Mouse (Mus musculus): Measurements from ENCODE around the gene Gm45618. TPM values are rescaled to one million over a fixed set of nuclear protein-coding genes. Genes with fewer than 3 reads are reported as not detected.

Gm45618 gene
- total RNA-seq, 2 experiments from 2014 or later: not detected

DNA sequence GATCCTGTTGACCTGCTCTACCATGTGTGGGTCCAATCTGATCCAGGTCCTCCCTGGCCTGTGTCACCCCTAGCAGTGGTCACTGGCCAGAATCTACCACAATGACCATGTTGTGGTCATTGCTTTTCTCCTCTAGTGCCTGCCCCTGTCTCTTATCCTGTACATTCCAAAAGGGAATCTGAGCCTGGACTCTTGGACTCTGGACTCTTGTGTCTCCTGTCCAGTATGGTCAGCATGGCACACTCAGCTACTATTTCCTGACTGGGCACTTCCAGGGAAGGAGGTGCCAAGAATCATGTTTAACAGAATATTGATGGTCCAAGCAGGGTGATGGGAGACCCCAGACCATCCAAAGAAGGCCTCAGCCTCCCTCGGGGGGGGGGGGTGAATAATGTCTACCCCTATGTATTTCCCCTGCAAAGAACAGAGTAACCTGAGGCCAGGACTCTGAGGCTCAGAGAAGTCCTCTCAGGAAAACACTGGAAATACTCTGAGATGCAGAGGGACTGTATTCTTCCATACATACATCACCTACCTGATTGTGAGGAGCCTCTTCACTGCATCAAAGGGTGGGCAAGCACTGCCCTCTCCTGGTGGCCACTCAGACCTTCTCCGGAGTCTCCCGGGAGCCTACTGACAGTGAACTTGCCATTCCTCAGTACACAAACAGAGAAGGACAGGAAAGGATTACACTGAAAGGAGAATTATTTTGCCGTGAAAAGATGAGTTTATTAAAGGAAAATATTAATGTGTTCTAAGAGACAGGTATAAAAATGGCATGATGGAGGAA is 13.9 kb upstream of the Gm45618 start:
- intact Hi-C loops (cut with DNase I): no loop called here
- peak; percentile 25; the same call in 1 of the 2 replicates for TF ChIP-seq CTCF (IDR thresholded peaks at IDR 0.05)
- no peak for DNase-seq
- Histone ChIP-seq H3K4me3 (no peak overlapping the region), H3K27ac (no peak overlapping the region)

DNA sequence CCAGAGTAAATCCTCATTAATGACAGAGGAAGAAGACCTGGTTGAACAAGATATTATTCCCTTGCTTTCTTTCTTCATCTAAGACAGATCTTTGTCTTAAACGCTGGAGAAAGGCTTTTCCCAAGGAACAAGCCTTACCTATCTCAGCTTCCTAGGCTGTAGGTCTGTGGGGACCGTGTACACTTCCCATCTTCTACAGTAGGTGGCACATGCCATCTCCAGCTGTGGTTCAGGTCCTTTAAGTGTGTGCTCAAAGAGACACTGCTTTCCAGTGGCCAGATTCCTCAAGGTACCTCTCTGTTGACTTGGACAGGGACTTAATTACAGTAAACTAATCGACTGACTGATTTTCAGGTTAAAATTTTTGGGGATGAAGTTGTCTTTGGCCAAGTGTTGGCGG is 8.3 kb upstream of the Gm45618 start:
- Histone ChIP-seq H3K27ac (no peak overlapping the region), H3K4me3 (no peak overlapping the region)
- no peak for DNase-seq
- intact Hi-C loops (cut with DNase I): no loop called here
- no peak for TF ChIP-seq CTCF (IDR thresholded peaks at IDR 0.05)

DNA sequence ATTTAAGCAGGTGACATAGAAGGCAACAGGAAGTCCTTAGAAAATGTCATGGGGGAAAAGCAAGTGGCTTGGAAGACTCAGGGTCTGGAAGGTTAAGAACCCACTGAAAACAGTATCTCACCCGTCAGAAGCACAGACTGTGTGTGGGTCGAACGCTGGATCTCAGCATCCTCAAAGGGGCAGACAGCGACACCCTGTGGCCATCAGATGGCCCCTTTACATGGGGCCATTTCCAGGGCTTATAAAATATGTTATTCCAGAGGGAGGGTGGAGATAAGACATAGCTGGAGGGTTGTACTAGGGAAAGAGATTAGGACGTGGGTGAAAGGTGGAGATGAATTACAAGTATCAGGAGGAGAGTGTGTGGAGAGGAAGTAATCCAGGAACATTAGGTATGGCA is 897 bp downstream of the Gm45618 start:
- Histone ChIP-seq H3K27ac (no peak overlapping the region), H3K4me3 (no peak overlapping the region)
- TF ChIP-seq CTCF (IDR thresholded peaks at IDR 0.05): peak; percentile 69
- DNase-seq: peak; percentile 39
- intact Hi-C loops (cut with DNase I): no loop called here

DNA sequence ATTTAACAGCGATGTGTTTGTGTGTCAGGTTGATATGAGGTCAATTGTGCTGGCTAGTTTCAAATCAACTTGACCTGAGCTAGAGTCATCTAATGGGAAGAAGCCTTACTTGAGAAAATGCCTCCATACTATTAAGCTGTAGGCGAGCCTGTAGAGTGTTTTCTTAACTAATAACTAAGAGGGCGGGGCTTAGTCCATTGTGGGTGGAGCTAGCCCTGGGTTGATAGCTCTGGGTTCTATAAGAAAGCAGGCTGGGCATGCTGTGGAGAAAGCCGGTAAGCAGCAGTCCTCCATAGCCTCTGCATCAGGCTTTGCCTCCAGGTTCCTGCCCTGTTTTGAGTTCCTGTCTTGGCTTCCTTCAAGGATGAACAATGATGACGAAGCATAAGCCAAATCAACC is 15.8 kb downstream of the Gm45618 start:
- intact Hi-C loops (cut with DNase I): no loop called here

DNA sequence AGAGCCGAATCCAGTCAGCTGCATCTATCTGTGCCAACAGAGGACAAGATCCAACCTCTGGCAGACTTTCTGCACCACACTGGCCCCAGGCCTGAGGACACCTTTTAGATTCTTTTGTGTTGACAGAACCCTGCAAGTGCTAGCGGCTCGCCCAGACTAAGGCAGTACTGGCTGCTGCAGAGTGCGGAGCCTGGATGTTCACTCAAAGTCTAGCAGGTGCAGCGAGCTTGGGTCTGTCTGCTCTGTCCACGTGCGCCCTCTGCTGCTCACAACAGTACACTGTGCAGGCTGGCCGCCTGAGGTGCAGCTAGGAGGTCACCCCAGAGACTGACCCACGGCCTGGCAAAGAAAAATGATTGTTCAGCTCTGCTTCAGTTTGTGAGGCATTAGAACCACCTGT is 22.8 kb downstream of the Gm45618 start:
- no peak overlapping the region for H3K4me3 ChIP-seq
- TF ChIP-seq CTCF (IDR thresholded peaks at IDR 0.05): peak; percentile 99
- DNase-seq: peak; percentile 89
- intact Hi-C loops (cut with DNase I): loop anchor here (1.0 to 10.0 kb wide), 5 partner anchors 26 to 193 kb away; partner anchors contain the start of gene Mob2
- H3K27ac ChIP-seq: no peak overlapping the region

More for the DNA sequence above, 15.8 kb downstream of the Gm45618 start:
- no peak overlapping the region for H3K4me3 ChIP-seq
- TF ChIP-seq CTCF (IDR thresholded peaks at IDR 0.05): no peak
- no peak overlapping the region for H3K27ac ChIP-seq
- DNase-seq: no peak

DNA sequence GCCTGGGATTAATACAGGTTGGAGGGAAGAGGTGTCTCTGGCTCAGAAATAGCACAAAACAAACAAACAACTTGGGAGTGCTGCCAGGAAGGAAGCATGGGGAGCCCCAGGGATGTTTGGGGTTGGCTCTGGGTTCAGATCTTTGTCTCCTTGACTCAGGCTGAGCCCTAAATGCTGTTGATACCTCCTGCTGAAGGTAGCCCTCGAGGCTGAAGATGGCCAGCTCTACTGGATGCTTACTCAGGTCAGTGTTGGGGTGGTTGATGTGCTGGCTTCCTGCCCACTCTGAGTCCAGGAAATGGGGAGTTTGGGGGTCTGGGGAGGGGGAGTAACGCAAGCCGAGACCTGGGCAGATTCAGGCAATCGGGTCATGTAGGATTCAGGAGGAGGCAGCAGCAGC is 23.8 kb downstream of the Gm45618 start:
- H3K4me3 ChIP-seq: no peak overlapping the region
- TF ChIP-seq CTCF (IDR thresholded peaks at IDR 0.05): no peak
- intact Hi-C loops (cut with DNase I): loop anchor here (1.0 to 10.0 kb wide), 5 partner anchors 25 to 192 kb away; partner anchors contain the start of gene Mob2
- DNase-seq: no peak
- no peak overlapping the region for H3K27ac ChIP-seq

DNA sequence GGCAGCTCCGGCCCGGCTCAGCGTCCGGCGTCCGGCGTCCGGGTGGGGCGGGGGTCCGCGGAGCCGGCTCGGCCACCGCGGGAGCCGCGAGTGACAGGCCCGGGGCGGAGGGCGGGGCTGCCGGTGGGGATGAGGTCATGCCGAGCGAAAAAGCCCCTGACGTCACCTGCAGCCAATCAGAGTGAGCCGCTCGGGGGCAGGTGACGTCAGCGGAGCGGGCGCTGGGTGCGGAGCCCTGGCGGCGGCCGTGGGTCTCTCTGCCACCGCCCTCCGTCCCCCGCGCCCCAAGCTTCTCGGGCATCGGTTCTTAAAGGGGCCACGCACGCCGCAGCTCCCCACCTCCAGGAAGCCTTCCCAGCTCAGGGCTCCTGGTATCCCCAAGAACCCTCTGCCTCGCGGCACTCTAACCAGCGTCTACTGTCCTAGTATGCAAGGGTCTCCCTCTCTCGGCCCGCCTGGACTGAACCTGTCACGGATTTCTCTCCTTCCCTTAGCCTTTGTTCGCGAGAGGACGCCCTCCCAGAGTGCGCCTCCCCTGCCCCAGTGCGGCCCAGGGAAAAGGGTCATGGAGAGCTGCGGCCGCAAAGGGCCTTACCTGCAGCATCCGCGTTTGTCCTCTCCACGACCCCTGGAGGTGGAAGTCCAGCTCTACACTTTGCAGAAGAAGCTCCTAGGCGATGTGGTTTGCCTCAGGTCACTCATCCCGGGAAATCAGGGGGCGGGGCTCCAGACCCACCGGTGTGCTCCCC is 25.2 kb downstream of the Gm45618 start, which contains the start of gene Dusp8:
TSS of gene Dusp8 (minus strand) at position 661 of the 749 bp plus-strand sequence.
- TF ChIP-seq CTCF (IDR thresholded peaks at IDR 0.05): peak; percentile 37
- DNase-seq: peak; percentile 97
- intact Hi-C loops (cut with DNase I): loop anchor here (5.0 to 10.0 kb wide), 3 partner anchors 33 to 191 kb away; partner anchors contain the start of gene Mob2
- Histone ChIP-seq H3K4me3 (peak within 1 kb of the TSS; percentile 96), H3K27ac (peak within 1 kb of the TSS; percentile 97)

DNA sequence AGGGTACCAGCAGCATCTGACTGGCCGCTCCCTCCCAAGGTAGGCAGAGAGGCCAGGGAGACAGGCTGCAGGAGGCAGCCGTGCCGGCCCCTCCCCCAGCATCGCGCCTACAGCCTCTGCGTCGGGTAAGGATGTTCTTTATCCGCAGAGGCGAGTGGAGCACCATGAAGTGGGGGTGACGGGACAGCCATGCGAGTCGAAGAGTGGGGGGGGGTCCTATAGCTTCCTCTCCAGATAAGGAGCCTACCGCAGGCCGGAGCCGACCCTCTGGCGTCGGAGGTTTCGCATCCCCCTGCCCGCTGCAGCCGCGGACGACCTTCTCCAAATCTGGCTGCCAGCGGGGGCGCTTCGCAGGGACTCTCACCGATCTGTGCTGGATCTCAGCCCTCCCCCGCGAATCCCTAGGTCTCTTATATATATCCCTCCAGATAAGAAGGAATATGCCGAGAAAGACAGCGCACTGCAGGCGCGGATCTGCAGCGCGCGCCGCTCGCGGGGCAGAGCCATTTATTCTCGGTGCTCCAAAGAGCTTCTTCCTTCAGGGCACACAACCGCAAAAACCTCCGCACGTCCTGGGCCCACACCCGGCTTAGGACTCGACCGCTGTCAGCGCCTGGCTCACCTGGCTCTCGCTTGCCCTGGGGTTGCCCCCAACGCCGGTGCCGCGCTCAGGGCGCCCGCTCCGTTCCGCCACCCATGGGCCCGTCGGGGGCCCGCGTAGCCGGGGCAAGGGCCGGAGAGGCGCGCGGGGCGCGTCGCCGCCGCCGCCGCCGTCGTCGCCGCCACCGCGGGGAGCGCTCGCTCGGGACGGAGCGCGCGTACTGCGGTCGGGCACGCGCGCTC is 26.0 kb downstream of the Gm45618 start:
- intact Hi-C loops (cut with DNase I): loop anchor here (5.0 to 10.0 kb wide), 3 partner anchors 32 to 190 kb away; partner anchors contain the start of gene Mob2
- peak; percentile 63 for DNase-seq
- no peak for TF ChIP-seq CTCF (IDR thresholded peaks at IDR 0.05)
- Histone ChIP-seq H3K27ac (peak overlapping the region; percentile 97), H3K4me3 (peak overlapping the region; percentile 96)

DNA sequence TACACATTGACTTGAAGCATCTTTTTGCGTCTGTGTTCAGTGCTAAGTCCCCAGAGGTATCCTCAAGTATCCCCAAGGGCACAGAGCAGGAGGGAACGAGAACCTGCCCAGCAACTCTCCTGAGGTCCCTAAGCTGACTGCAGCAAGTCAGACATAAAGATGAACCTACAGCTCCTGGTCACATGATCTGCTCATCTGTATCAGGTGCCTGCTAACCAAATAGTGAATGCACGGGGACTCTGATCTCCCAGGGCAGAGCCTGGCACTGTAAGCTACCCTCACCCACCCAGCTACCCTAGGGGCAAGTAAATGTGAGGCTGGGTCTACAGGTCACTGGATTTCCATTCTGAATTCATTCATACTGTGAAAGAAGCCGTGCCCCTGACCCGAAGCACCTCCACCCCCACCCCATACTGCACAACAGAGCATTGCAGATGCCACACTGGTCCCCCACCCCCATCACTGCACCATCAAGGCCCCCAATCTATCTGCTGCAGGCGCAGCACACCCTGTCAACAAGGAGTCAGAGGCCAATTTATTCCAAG is 26.8 kb downstream of the Gm45618 start:
- peak overlapping the region; percentile 96 for H3K4me3 ChIP-seq
- intact Hi-C loops (cut with DNase I): loop anchor here (10.0 kb wide), 2 partner anchors 189 to 191 kb away; no protein-coding TSS in a partner anchor
- no peak for TF ChIP-seq CTCF (IDR thresholded peaks at IDR 0.05)
- peak overlapping the region; percentile 97 for H3K27ac ChIP-seq
- no peak for DNase-seq

DNA sequence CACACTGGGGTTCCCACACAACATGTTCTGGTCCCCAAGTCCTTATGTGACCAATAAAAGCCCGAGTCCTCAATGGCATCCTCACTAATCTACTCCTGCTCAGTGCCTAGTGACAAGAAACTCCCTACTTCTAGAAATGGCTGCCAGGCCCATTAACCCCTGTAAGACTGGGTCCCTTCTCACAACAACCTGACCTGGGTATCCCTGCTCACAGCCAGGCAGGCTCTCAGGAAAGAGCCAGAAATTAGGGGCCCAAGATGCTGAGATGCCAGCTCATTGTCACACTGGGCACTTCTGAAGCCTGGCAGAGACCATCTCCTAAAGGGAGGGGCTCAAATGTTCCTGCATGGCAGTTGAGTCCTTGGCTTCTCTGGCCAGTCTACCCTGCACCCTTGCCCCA is 27.5 kb downstream of the Gm45618 start:
- DNase-seq: no peak
- intact Hi-C loops (cut with DNase I): loop anchor here (10.0 kb wide), 2 partner anchors 188 to 192 kb away; no protein-coding TSS in a partner anchor
- H3K4me3 ChIP-seq: peak overlapping the region; percentile 96
- no peak for TF ChIP-seq CTCF (IDR thresholded peaks at IDR 0.05)
- H3K27ac ChIP-seq: peak overlapping the region; percentile 97

DNA sequence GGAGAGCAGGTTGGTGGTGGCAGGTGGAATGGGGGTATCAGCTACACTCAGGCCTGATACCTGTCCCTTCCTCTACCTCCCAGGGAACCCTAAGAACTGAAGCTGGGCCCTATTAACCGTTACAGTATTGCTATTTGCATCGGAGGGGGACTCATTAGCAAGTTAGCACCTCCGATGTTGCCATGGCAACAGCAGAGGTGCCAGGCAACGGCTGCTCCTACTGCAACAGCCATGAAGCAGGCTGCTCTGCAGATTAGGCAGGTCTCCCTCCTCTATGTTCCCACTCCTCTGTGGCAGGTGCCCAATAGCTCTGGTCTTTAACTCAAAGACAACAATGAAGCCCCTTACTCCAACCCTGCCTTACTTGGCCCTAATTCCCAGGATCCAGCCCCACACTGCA is 28.7 kb downstream of the Gm45618 start:
- Histone ChIP-seq H3K27ac (peak overlapping the region; percentile 97; the same call in 1 of the 2 replicates), H3K4me3 (peak overlapping the region; percentile 96)
- no peak for TF ChIP-seq CTCF (IDR thresholded peaks at IDR 0.05)
- intact Hi-C loops (cut with DNase I): loop anchor here (10.0 kb wide), 2 partner anchors 187 to 193 kb away; no protein-coding TSS in a partner anchor
- peak; percentile 18 for DNase-seq

All from gastrocnemius, adult 2 months (tissue).